Mouse (Mus musculus) lung, adult 10 weeks (tissue): Measurements from ENCODE around the gene Skida1. TPM values are rescaled to one million over a fixed set of nuclear protein-coding genes. Genes with fewer than 3 reads are reported as not detected.

ENCODE experiments used
- polyA plus RNA-seq: library from polyadenylated mRNA; stranded (reverse); fragments of 350-450 nt; fragmentation: Illumina TruSeq; extraction: RNeasy Lipid Tissue Mini Kit (QIAGEN cat#74804); gene quantifications from one replicate; pipeline ENCODE4 v1.2.3, GENCODE M21; 2014; ENCODE audit warnings: low read depth, low replicate concordance; ENCODE audit not compliant: insufficient read depth

Gene Skida1
- 0.84 TPM for polyA plus RNA-seq

DNA sequence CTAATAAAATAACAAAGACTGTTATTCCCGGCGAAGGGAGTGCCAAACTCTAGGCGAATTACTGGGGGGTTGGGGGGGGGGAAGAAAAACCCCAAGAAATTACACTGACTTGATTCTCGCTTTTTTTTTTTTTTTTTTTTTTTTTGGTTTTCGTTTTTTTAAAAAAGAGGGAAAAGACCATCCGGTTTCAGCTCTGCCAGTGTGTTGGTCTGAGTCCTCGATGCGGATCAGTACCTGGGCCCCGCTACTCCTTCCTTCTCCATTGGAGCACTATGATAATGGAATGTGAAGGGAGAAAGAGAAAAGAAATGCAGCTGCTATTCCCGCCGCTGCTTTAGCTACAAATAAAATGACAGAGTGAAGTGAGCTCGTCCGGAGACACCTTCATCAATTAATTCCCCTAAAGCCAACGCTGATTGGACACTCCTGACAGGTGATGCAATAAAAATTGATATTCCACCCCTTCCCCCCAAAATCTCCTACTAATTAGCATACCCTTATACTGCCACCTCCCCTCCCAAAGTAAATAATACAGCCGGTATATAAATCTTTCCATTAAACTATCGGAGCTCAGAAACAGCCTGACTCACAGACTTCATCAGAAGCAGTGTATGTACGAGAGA is at the start of gene Skida1:
Gene Skida1, minus strand, starts transcription at position 599 of the 623 bp plus-strand sequence.

DNA sequence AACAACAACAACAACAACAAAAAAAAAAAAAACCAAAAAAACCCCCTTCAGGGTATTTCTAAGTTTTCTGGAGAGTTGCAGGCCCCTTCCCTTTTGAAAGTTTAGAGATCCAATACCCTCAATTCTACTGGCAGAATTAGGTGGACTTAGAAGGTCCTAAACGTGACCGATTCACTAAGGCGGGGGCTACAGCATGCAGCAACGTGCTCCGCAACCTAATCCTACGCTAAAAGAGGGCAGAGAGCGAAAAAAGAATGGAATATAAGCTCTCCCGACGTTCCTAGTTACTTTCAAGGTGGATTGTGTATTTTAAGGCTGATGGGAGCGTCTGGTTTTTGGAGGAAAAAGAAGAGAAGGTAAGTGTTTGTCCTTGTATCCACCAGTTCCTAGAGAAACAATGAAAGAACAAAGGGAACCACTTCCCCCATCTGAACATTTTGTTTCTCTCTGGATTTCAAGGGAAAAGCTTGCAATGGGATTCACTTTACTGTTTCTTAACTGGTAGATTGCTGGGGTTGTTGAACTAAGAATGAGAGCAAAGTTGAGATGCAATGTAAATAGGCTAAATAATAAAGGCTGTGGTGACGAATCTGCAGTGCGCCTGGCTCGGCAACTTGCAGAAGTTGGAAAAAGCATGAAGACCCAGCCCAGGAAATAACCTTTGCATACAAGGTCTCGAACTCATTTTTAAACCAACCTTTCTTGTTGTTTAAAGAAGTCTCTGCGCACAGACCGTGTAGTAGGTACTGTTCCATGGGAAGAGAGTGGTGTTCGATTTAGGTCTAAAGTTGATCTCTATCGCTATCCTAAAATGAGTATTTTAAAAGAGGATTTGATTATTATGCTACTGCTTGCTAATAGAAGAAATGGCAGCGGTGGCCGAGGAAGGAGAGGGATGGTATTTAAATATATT is 6.4 kb upstream of the Skida1 start, which contains the start of gene Mllt10:
Gene Mllt10, plus strand, starts transcription at position 222 of the 913 bp plus-strand sequence.

DNA sequence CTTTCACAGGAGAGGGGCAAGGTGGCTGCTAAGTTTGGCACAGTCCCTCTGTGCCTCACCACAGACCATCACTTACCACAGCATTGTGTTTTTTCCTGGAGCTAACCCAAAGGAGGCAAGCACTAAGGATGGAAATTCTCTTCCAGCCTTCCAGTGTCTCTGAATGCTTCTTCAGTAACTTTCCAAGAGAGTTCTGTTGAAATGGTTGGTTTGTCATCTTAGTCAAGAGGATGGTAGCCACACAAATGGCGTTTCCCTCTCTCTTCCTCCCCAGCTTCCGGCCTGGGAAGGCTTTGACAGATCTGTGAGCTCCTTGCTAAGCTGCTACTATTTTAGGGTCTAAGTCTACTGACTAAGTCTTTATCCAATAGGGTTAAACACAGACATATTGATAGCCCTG is 11.4 kb downstream of the Skida1 start, which contains the start of gene A930004D18Rik:
Gene A930004D18Rik, minus strand, starts transcription at position 247 of the 400 bp plus-strand sequence.

DNA sequence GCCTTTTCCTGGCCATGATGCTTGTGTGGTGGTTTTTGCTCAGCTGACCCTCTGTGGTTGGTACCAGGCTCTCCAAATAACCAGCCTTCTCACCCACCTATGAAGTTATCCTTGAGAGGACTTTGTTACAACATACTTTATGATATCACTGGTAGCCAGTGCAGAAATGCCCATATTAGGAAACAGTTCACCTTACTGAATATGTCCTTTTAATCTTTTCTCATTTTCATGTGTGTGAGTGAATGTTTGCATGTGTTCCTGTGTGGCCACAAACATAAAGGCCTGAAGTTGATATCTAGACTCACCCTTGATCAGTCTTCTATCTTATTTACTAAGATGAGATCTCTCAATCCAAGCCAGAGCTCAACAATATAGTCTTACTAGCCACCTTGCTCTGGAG is 52.0 kb downstream of the Skida1 start, which contains the start of gene H2al2a:
Gene H2al2a, minus strand, starts transcription at position 101 of the 400 bp plus-strand sequence.

Other genes with a start within 250 kb of the Skida1 start
- gene H2al2a, start 52.1 kb downstream of the Skida1 start, polyA plus RNA-seq: not detected
- 2.4 TPM for gene A930004D18Rik, start 11.3 kb downstream of the Skida1 start, polyA plus RNA-seq
- gene Mllt10, start 6.2 kb upstream of the Skida1 start, polyA plus RNA-seq: 11.9 TPM